Mouse (Mus musculus) heart, postnatal 0 days (tissue): ENCODE measurements around the gene Vasn.

Experiments
- CTCF ChIP-seq: IDR thresholded peaks from 2 replicates; pipeline ENCODE4 v1.5.1; 2016; ENCODE audit warnings: antibody characterized with exemption, control low read depth, low read depth
- EP300 ChIP-seq: IDR thresholded peaks from 2 replicates; pipeline ENCODE4 v1.6.1; 2016; ENCODE audit warnings: antibody characterized with exemption, low read depth

- TF ChIP-seq CTCF (peak; percentile 70), EP300 (no peak)
Measured at GRCm38 (mm10) chr16:4606431-4607084, 33.2 kb upstream of the Vasn start.
